Mouse (Mus musculus) kidney, postnatal 25 days (tissue): Measurements from ENCODE around the gene Prkg1.
A peak's percentile ranks its signal among the peaks of the same experiment; 100 is the strongest.
"Not testable (repeated sequence)": the region's sequence is repeated elsewhere in the genome, so short reads cannot be mapped to it uniquely, and the experiment has no call there.

Experiments
- DNase-seq, 2 experiments: peaks; one replicate each; pipeline ENCODE4 v3.0.0; 2021; ENCODE audit warnings: mixed read lengths in 2 of 2

Gene Prkg1

GRCm38 (mm10) chr19:30553740-30554139, 1211.1 kb downstream of the Prkg1 start:
- DNase-seq, result no peak

DNA sequence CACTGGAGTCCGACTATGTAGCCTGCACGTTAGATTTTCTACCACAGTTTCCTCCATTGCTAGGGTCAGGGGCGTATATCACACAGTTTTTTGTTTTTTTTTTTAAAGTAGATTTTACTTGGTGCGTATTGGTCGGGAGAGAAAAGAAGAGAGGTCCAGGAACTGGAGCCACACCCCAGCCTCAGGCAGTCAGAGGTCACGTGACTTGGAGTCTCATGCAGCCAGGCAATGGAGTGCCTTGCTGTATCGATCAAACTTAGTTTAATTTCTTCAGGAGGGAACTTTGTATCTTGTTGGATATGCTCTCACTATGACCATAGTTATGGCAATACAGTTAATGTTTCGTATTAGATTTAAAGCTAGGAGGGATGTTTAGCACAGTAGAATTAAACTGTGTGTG, 1212.6 kb downstream of the Prkg1 start:
- no peak for DNase-seq

- DNase-seq, result no peak
Measured at GRCm38 (mm10) chr19:30549854-30550647, 1214.8 kb downstream of the Prkg1 start.

DNA sequence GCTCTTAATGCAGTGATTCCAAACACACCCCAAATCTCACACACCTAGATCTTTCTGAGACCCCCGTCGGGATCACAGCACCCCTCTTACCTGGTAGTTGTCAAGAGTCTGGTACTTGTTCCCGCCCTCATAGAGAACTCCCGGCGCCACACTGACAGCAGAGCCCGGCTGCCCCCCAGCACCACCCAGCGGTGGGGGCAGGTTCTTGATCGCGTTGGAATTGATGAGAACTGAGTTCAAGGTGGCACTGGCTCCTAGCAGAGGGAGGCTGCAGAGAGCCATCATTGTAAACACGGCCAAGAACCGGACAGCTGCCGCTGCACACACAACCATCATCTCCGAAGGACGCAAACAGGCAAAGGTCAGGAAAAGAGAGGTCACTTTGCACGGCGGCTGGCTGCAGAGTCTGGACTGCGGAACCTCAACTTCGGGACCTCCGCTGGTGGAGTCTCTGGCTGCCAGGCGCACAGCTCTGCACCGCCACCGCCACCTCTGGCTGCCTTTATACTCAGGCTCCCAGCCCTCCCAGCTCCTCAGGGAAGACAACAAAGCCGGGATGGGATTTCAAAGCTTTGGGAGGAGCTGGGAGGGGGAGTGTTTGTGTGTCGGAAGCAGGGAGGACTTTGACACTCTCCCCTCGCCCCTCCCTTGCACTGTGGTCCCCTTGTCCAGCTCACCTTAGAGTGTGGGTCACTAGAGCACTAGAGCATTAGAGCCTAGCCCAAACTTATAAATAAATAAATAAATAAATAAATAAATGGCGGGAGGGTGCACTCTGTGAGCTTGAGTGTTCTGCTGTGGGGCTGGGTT, 1215.6 kb downstream of the Prkg1 start, which contains the start of gene Dkk1:
Gene Dkk1, minus strand, starts transcription at position 622 of the 810 bp plus-strand sequence.
- DNase-seq, result peak; percentile 36 to 68

DNA sequence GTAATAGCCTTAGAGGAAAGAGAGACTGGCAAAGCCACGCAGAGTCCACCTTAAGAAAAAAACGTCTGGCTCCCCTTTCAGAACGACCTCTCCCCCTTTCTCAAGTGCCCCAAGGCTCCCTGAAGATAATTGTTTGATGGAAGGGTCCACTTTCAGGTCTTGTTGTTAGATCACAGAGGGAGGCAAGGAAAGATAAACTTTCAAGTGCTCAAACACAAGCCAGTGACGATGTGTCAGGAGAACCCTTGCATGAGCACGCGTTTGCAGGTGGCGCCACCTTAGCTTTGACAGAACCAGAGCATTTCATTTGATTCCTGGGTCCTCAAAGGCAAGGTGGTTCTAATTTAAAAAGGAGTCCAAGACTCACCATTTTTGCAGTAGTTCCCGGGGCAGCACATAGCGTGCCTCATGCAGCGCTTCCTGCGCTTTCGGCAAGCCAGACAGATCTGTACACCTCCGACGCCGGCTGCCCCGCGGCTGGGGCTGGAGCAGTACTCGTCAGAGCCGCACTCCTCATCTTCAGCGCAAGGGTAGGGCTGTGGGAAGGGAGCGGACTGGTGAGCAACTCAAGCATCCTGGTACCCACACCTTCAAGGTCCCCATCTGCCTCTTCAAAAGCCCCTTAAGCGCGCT, 1216.3 kb downstream of the Prkg1 start:
- DNase-seq, result no peak

GRCm38 (mm10) chr19:30539365-30539941, 1225.4 kb downstream of the Prkg1 start:
- not testable (repeated sequence) for DNase-seq

DNA sequence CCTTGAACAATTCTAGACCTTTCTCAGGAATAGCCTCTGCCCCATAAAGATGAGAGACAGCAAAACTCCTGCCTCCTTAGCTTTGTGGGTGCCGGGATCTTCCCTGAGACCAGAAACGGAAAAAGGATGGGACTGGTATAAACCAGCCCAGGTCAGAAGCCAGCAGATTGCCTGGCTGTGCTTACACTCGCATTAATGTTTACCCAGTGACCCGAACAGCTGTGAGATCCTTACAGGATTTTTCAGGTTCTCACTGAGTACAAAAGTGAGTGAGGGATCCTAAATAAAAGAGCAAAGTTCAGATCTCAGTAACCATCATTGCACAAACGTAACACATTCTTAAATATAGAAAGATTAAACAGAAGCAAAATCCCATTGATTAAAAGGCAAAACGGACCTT, 1248.1 kb downstream of the Prkg1 start:
- peak; percentile 59 to 80 for DNase-seq
